Mouse (Mus musculus): Measurements from ENCODE around the gene Pemt.

Pemt gene

GRCm38 (mm10) chr11:59991365-59991764, 54.9 kb downstream of the Pemt start:
- no peak for DNase-seq

- no peak for DNase-seq
Observed at GRCm38 (mm10) chr11:59989406-59989805, 56.9 kb downstream of the Pemt start.

GRCm38 (mm10) chr11:59977831-59978230, 68.5 kb downstream of the Pemt start:
- no peak for DNase-seq

- no peak for DNase-seq
Observed at GRCm38 (mm10) chr11:59975241-59975640, 71.0 kb downstream of the Pemt start.

- no peak for DNase-seq
Observed at GRCm38 (mm10) chr11:59973389-59973788, 72.9 kb downstream of the Pemt start.

GRCm38 (mm10) chr11:59971691-59972090, 74.6 kb downstream of the Pemt start:
- DNase-seq, result no peak

GRCm38 (mm10) chr11:59970780-59971179, 75.5 kb downstream of the Pemt start:
- DNase-seq, result no peak

- DNase-seq, result no peak
Observed at GRCm38 (mm10) chr11:59967765-59968164, 78.5 kb downstream of the Pemt start.

- no peak for DNase-seq
Observed at GRCm38 (mm10) chr11:59966102-59966483, 80.2 kb downstream of the Pemt start.

GRCm38 (mm10) chr11:59965227-59966101, 80.8 kb downstream of the Pemt start:
- peak; percentile 71 for DNase-seq

GRCm38 (mm10) chr11:59964818-59965217, 81.5 kb downstream of the Pemt start, which contains the start of gene Rasd1:
Gene Rasd1, minus strand, starts transcription at chr11:59964944.
- peak; percentile 86 for DNase-seq

GRCm38 (mm10) chr11:59964163-59964758, 82.0 kb downstream of the Pemt start:
- no peak for DNase-seq

GRCm38 (mm10) chr11:59963364-59964162, 82.7 kb downstream of the Pemt start:
- no peak for DNase-seq

GRCm38 (mm10) chr11:59962590-59962989, 83.7 kb downstream of the Pemt start:
- no peak for DNase-seq

GRCm38 (mm10) chr11:59961338-59961875, 84.9 kb downstream of the Pemt start:
- no peak for DNase-seq

- no peak for DNase-seq
Observed at GRCm38 (mm10) chr11:59960476-59961337, 85.6 kb downstream of the Pemt start.

- no peak for DNase-seq
Observed at GRCm38 (mm10) chr11:59959453-59959852, 86.8 kb downstream of the Pemt start.

GRCm38 (mm10) chr11:59956749-59957148, 89.5 kb downstream of the Pemt start:
- no peak for DNase-seq

- no peak for DNase-seq
Observed at GRCm38 (mm10) chr11:59952892-59953291, 93.4 kb downstream of the Pemt start.

- peak; percentile 36 for DNase-seq
Observed at GRCm38 (mm10) chr11:59948401-59948767, 97.9 kb downstream of the Pemt start.

GRCm38 (mm10) chr11:59947752-59948400, 98.4 kb downstream of the Pemt start, which contains the start of gene Med9:
Gene Med9, plus strand, starts transcription at chr11:59948206.
- DNase-seq, result peak; percentile 93

Data from liver (tissue).